Mouse (Mus musculus) brown adipose tissue, adult 24 weeks (tissue): ENCODE data around the gene Ccdc120. TPM values are rescaled to one million over a fixed set of nuclear protein-coding genes. Genes with fewer than 3 reads are reported as not detected.
"Not testable (repeated sequence)": the region's sequence is repeated elsewhere in the genome, so short reads cannot be mapped to it uniquely, and the experiment has no call there.

Experiments used
- H3K27ac ChIP-seq: fragments of 200-500 bp; replicated peaks from 2 replicates; pipeline ENCODE4 v1.5.1; 2012; ENCODE audit warnings: low read depth, mild to moderate bottlenecking, low read length
- H3K4me1 ChIP-seq: fragments of 200-500 bp; 2 replicates; pipeline ENCODE4 v1.6.1; 2012; ENCODE audit warnings: low read length, mixed read lengths; ENCODE audit not compliant: control insufficient read depth, insufficient read depth, insufficient read length
- H3K4me3 ChIP-seq: fragments of 200-500 bp; 2 replicates; pipeline ENCODE4 v1.5.1; 2012; ENCODE audit warnings: low read depth, mild to moderate bottlenecking, low read length, moderate library complexity; ENCODE audit not compliant: insufficient read depth
- polyA plus RNA-seq: library from polyadenylated mRNA; stranded (reverse); fragments of >200 nt; gene quantifications from 2 replicates; pipeline ENCODE4 v1.2.4, GENCODE M21; 2012; ENCODE audit not compliant: missing spikeins, insufficient read depth, insufficient read length

Gene Ccdc120
- polyA plus RNA-seq, 1 experiment = not detected

- Histone ChIP-seq H3K27ac (peak within 1 kb of the TSS; percentile 55), H3K4me3 (peak within 1 kb of the TSS; percentile 67), H3K4me1 (no peaks in the 10 kb centered on the region)
Observed at GRCm38 (mm10) chrX:7728215-7728921, 22.3 kb downstream of the Ccdc120 start, which contains the start of gene Praf2. Praf2 (plus strand) TSS chrX:7728439.

GRCm38 (mm10) chrX:7727176-7727575 is 23.5 kb downstream of the Ccdc120 start:
- no peak overlapping the region for H3K4me3 ChIP-seq
- H3K4me1 ChIP-seq = no peaks in the 10 kb centered on the region
- 0 out of 2 replicates have a peak overlapping the region, but pooled peaks have one; percentile 55 for H3K27ac ChIP-seq

- Histone ChIP-seq H3K4me1 (no peaks in the 10 kb centered on the region), H3K4me3 (no peak overlapping the region), H3K27ac (no peak overlapping the region)
Observed at GRCm38 (mm10) chrX:7725841-7726240, 24.9 kb downstream of the Ccdc120 start.

- Histone ChIP-seq H3K4me1 (no peaks in the 10 kb centered on the region), H3K27ac (no peak overlapping the region), H3K4me3 (no peak overlapping the region)
Observed at GRCm38 (mm10) chrX:7724135-7724534, 26.6 kb downstream of the Ccdc120 start.

- H3K4me3 ChIP-seq = peak overlapping the region; percentile 96
- peak overlapping the region; percentile 78 for H3K27ac ChIP-seq
- H3K4me1 ChIP-seq = no peaks in the 10 kb centered on the region
Observed at GRCm38 (mm10) chrX:7722691-7723090, 28.0 kb downstream of the Ccdc120 start.

- H3K4me1 ChIP-seq = no peaks in the 10 kb centered on the region
- H3K4me3 ChIP-seq = peak overlapping the region; percentile 96
- peak overlapping the region; percentile 78 for H3K27ac ChIP-seq
Observed at GRCm38 (mm10) chrX:7722282-7722611, 28.5 kb downstream of the Ccdc120 start.

- H3K4me3 ChIP-seq = peak within 1 kb of the TSS; percentile 96
- no peaks in the 10 kb centered on the region for H3K4me1 ChIP-seq
- peak within 1 kb of the TSS; percentile 100 for H3K27ac ChIP-seq
Observed at GRCm38 (mm10) chrX:7721514-7722281, 29.0 kb downstream of the Ccdc120 start, which contains the start of gene Gm45208. Gm45208 (plus strand) TSS chrX:7722245.

- not testable (repeated sequence) for H3K4me3 ChIP-seq, H3K27ac ChIP-seq, H3K4me1 ChIP-seq
Observed at GRCm38 (mm10) chrX:7716058-7716457, 34.6 kb downstream of the Ccdc120 start.

- H3K4me3 ChIP-seq = peak within 1 kb of the TSS; percentile 53
- peak within 1 kb of the TSS; percentile 82 for H3K27ac ChIP-seq
Observed at GRCm38 (mm10) chrX:7714135-7714899, 36.4 kb downstream of the Ccdc120 start, which contains the start of gene Wdr45. Wdr45 (plus strand) TSS chrX:7714333.

GRCm38 (mm10) chrX:7713764-7714134 is 37.0 kb downstream of the Ccdc120 start:
- not testable (repeated sequence) for H3K4me1 ChIP-seq
- Histone ChIP-seq H3K4me3 (peak overlapping the region; percentile 53), H3K27ac (peak overlapping the region; percentile 48)

More at GRCm38 (mm10) chrX:7714135-7714899, 36.4 kb downstream of the Ccdc120 start, which contains the start of gene Wdr45:
- not testable (repeated sequence) for H3K4me1 ChIP-seq

GRCm38 (mm10) chrX:7696954-7697381 is 53.7 kb downstream of the Ccdc120 start, which contains the start of gene Gpkow:
Gpkow (plus strand) TSS chrX:7697131.
- Histone ChIP-seq H3K27ac (peak within 1 kb of the TSS; percentile 62), H3K4me1 (peaks cover 2% of the 10 kb centered on the region; the same call in 1 of the 2 replicates), H3K4me3 (peak within 1 kb of the TSS; percentile 72)

- Histone ChIP-seq H3K27ac (no peak overlapping the region), H3K4me3 (no peak overlapping the region; the same call in 1 of the 2 replicates), H3K4me1 (peaks cover 2% of the 10 kb centered on the region; the same call in 1 of the 2 replicates)
Observed at GRCm38 (mm10) chrX:7696520-7696919, 54.2 kb downstream of the Ccdc120 start.

- no peak overlapping the region for H3K27ac ChIP-seq
- H3K4me3 ChIP-seq = no peak overlapping the region
- no peaks in the 10 kb centered on the region for H3K4me1 ChIP-seq
Observed at GRCm38 (mm10) chrX:7692862-7693261, 57.8 kb downstream of the Ccdc120 start.

GRCm38 (mm10) chrX:7690486-7690885 is 60.2 kb downstream of the Ccdc120 start:
- Histone ChIP-seq H3K4me1 (no peaks in the 10 kb centered on the region), H3K27ac (no peak overlapping the region), H3K4me3 (no peak overlapping the region)

- Histone ChIP-seq H3K27ac (no peak overlapping the region), H3K4me3 (no peak overlapping the region)
Observed at GRCm38 (mm10) chrX:7688321-7688720, 62.4 kb downstream of the Ccdc120 start.

More at GRCm38 (mm10) chrX:7688321-7688720, 62.4 kb downstream of the Ccdc120 start:
- H3K4me1 ChIP-seq = no peaks in the 10 kb centered on the region
